Mouse (Mus musculus): Measurements from ENCODE around the gene Cdhr2.

DNA sequence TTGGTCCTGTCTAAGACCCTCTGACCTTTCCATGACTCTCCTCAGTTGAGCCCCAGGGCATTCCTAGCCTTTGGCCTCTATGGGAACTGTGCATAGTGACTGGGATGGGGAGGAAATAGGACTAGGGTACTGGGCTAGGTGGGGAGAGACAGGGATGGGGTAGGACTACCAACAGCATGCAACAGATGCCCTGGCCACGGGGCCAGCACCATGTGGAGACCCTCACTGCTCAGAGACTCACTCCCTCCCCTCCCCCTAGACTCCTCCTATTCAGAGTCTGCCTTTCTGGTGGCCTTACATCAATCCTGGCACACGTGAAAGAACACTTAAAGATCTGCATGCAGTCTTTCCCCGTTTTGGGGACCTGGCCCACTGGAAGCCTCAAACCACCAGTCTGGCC lies 35.7 kb downstream of the Cdhr2 start:
- TF ChIP-seq CTCF (IDR thresholded peaks at IDR 0.05; ENCODE audit: insufficient read depth, low read depth, low read length) (no peak), POLR2A (IDR thresholded peaks at IDR 0.05; ENCODE audit: insufficient read depth, low read depth, low read length) (no peak)

Measured in olfactory bulb, adult 2 months (tissue).